Mouse (Mus musculus): Measurements from ENCODE around the gene Vps25. TPM values are rescaled to one million over a fixed set of nuclear protein-coding genes. Genes with fewer than 3 reads are reported as not detected.

Gene Vps25
- polyA plus RNA-seq, 1 experiment from 2014 or later = 132 TPM

DNA sequence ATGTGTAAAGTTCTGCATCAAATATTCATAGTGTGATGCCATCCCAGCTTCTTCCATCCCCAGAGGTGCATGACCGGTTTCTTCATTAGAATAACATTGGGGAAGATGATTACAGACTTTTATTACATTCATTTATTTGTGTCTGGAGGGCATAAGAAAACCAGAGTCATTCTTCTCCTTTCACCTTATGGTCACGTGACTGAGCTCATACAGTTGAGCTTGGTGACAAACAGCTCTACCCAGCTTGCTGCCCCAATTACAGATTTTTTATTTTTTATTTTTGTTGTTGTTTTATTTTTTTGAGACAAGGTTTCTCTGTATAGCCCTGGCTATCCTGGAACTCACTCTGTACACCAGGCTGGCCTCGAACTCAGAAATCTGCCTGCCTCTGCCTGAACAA, 18.9 kb downstream of the Vps25 start:
- no peak for DNase-seq (ENCODE audit: low spot score)

DNA sequence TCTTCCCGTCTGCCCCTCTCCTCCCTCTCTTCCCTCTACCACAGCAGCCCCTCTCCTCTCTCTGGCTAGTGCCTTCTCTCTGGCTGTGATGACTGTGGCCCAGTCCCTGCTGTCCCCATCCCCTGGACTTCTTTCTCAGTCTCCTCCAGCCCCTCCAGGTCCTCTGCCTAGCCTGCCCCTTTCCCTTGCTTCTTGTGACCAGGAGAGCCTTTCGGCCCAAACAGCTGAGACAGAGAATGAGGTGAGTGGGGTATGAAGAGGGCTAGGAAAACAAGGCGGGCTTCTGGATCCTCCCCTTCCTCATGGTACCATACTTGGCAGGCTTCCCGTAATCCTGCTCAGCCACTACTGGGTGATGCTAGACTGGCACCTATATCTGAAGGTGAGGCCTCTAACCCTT, 21.8 kb downstream of the Vps25 start:
- DNase-seq (ENCODE audit: low spot score) = no peak

DNA sequence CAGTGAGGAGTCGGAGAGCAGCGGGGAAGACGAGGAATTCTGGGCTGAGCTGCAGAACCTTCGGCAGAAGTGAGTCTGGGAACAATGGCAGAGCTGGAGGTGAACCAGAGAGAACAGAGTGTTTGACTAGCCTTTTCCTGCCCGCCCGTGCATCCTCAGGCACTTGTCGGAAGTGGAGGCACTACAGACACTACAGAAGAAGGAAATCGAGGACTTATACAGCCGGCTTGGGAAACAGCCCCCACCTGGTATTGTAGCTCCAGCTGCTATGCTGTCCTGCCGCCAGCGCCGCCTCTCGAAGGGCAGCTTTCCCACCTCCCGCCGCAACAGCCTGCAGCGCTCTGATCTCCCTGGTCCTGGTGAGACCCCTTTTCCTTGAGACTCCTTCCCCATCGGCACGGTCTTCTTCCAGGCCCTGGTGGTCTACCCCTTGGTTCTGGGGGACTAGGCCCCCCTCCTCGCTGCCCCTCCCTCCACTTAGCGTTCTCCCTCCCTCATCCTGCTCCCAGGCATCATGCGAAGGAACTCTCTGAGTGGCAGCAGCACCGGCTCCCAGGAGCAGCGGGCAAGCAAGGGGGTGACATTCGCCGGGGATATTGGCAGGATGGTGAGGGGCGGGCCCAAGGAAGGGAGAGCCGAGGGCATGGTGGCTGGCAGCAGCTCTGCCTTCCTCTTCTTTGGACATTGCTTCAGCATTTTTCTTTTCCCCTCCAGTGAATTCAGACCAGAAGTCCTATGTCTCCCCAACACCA, 23.0 kb downstream of the Vps25 start:
- no peak for DNase-seq (ENCODE audit: low spot score)

DNA sequence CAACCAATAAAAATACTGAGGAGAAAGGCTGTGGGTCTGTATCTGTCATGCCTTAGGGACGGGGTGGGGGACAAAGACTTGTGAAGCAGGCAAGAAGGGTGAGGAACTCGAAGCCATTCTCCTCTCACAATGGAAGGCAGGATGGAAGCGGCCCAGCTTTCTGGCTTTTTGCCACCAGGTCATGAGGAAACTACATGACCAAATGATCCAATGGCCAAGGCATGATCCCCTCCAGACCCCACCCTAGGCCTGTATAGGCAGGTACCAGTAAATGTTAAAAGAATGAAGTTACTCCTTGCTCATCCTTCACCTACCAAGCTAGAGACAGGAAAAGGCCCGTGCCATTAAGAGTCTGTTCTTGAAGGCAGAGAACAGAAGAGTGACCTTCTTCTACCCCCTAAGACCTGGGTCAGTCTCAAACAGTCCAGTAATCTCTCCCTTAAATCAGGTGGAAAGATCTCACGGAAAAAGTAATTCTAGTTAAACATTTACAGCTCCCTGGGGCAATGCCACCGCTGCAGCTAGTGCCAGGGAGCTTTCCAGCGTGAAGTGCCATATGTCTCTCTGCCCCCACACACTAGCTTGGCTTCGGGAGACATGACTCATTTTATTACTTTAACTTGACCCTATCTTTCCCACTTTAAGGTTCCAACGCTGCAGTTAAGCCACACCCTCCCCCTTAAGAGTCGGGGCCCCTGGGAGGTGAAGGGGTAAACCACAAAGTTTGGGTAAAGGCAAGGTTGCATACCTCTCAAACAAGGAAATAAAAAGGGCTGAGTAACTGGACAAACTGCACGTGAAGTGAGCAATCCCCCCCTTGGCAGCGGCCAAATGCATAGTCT, 24.1 kb downstream of the Vps25 start:
- no peak for DNase-seq (ENCODE audit: low spot score)

DNA sequence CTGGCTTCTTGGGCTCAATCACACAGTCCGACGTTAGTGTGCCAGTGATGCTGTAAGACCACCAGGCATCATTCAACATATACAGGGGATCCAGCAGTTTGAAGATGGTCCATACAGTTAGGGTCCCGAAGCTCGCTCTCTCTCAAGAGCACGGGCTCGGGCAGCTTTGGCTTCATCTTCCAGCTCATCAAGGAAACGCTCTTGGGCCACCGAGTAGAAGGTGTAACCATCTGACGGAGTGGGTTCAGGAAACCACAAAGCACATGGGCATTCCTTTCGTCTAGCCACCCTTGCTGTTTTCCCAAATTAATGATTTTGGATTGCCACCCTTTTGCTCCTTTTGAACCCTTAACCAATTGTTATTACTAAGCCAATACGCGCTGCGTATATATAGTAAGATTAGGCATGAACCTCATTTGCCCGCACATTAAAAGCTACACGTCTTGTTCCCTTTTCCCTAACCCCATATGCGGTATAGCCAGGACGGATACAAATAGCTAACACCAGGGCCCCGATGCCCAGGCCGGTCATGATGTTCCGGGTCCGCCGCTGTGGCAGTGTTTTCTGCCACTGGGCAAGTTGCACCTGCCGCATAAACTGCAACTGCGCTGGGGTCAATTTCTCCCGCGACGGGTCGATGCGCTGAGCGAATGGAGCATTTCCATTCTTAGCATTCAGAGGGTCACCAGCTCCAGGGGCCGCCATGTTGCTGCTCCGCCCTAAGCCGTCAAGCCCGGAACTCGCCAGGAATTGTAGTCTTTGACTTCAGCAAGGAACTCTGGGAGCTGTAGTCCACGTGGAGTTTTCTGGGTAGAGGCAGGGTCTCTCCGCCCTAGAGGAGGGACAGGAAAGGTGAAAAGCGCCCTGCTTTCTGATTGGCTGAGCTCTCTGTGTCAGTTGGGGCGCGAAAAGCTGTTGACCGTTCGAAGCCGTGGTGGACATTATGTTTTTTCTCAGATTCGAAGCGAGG, 25.0 kb downstream of the Vps25 start, which contains the start of the genes Cntd1 and Coa3:
TSS of gene Cntd1 (plus strand) at position 790 of the 970 bp plus-strand sequence.
TSS of gene Coa3 (minus strand) at position 892 of the 970 bp plus-strand sequence.
- DNase-seq (ENCODE audit: low spot score) = peak; percentile 90

- no peak for DNase-seq (ENCODE audit: low spot score)
Measured at GRCm38 (mm10) chr11:101279193-101279569, 25.7 kb downstream of the Vps25 start.

DNA sequence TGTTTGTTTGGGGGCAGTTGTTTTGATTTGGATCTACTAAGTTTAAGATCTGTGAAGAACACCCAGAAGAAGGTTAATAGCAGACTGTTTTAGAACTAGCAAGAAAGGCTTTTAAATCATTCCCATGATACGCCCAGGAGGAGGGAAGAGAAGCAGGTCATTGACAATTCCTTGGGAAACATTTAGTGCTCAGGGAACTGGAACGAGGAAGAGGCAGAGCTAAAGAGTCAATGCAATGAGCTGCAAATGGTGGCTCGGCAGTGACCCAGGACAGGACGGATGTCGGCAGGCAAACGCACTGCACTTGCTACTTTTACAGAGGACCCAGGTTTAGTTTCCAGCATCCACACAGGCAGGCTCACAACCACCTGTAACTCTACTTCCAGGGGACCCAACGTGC, 27.3 kb downstream of the Vps25 start:
- no peak for DNase-seq (ENCODE audit: low spot score)

DNA sequence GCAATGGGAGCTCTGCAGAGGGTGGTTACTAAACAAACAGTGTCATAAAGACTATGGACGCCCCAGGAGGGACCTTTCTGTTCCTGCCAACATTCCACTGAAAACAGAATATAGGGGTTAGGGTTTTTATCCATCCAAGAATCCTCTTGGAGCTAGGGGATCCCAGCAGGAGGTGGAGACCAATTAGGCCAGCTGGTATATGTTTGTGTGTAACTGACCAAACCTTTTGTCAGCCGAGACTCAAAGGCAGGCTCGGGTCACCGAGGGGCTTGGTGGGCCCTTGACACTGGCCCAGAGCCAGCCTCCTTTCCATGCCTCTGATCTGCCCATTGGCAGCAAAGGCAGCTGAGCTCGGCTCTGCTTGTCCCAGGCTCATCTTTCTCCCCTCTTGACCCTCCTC, 29.4 kb downstream of the Vps25 start:
- DNase-seq (ENCODE audit: low spot score) = no peak

DNA sequence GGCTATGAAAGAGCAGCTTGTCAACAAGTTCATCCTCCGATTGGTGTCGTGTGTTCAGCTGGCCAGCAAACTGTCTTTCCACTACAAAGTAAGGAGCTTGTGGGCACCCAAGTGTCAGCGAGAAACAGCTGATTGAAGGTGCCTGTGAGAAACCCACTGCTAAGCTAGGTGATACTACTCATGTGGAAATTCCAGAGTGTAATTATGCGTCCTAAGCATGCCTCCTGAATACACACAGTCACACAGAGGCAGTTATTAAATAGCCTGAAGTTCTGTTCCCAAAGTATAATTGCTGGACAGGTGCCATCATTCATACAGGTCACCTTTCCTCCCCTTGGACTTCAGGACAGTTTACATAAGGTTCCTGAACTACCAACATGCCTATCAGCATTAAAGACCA, 30.3 kb downstream of the Vps25 start:
- no peak for DNase-seq (ENCODE audit: low spot score)

DNA sequence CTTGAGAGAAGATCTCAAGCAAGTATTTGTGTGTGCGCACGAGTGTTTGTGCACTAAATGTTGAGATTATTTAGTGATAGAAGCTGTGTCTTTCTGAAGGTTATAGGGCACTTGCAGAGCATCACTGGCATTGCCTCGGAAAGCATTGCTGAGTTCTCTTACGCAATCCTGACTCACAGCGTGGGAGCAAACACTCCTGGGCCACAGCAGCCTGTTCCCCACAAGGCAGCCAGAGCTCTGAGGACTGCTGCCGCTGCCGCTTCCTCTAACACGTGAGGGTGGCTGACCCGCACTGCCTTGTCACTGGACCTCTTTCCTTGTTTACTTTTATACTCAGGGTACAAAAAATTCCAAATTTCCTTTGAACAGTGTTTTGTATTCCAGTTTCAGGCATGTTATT, 33.8 kb downstream of the Vps25 start:
- no peak for DNase-seq (ENCODE audit: low spot score)

- DNase-seq (ENCODE audit: low spot score) = no peak
Measured at GRCm38 (mm10) chr11:101291231-101291630, 37.7 kb downstream of the Vps25 start.

DNA sequence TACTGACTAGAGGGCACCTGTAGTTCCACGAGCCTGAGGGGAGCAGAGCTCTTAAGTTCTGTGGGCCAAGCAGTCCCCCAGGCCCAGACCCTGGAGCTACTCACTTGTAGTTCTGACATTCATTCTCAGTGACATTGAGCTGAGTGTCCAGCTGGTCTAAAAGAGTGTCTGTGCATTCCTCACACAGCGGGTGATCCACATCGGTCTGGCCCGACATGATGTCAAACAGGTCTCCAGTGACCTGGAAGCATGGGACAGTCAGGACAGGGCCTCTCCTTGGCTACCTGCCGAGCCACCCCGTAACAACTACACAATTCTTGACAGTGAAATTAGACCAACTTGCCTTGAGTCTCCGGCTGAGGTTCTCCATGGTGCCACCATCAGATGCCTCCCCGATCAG, 41.7 kb downstream of the Vps25 start:
- DNase-seq (ENCODE audit: low spot score) = no peak

DNA sequence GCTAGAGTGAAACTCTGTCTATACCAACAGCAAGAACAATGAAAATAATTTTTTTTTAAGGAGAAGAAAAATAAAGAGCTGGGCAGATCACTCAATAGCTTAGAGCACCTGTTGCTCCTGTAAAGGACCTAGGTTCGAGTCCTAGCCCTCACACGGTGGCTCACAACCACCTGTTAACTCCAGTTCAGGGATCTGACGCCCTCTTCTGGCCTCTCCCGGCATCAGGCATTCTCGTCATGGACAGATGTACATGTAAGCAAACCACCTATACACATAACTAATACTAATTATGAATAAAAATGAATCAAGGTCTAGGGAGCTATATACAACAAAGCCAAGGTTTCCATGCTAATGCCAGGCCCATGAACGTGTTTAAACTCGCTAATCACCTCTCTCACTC, 47.4 kb downstream of the Vps25 start:
- DNase-seq (ENCODE audit: low spot score) = no peak

DNA sequence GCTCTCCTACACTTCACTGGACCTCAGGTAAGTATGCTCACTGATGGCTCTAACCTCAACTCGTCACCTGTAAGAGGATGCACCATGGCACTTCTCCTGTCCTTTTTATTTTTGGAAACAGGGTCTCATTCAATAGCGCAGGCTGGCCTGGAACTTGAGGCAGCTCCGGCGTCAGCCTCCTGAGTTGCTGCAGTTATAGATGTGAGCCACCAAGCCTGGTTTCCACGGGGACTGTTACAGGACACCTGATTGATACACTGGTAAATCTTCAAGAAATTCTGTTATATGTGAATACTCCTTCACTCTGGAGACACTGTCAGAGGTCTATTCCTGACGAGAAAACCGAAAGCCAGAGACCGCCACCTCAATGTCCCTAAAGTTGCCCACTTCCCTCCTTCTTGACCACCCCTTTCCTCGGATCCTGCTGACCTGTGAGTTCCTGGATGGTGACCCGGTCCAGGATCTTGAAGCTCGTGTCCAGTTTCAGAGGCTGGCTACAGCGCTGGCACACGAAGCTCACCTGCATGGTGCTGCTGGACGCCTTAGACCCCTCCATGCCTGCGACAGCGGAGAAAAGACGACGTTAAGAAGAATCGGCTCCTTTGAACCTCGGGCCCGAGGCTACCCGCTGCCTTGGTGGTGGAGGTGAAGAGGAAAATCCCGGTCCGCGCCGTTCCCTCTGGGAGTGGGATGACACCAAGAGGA, 47.9 kb downstream of the Vps25 start:
- no peak for DNase-seq (ENCODE audit: low spot score)

DNA sequence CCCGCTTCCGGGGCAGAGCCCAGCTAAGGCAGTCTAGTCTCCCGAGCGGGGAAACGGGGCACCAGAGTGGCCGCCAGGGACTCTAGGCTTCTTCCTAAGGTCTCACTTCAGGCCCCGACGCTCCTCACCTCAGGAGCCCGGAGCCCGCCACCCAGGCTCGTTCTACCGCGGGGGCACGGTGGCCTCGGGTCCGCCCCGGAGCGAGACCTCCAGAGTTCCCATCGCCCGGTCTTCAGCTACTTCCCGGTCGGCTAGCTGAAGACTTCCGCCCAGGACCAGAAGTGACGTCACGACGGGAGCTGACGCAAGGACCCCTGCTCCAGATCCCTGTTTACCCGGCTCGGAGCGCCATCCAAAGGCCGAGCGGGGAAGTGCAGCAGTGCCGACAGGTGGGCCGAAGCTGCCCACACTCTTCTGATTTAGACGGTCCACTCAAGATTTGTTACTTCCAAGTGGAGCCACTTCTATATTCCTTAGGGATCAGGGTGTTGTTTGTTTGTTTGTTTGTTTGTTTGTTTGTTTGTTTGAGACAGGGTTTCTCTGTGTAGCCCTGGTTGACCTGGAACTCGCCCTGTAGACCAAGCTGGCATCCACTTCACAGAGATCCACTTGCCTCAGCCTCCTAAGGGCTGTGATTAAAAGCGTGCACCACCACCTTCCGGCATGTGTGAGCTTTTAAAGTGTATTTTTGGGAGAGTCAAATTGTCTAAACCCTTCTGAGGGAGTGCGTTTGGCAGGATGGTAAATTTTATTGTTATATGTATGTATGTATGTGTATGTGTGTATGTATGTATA, 48.7 kb downstream of the Vps25 start, which contains the start of gene Becn1:
TSS of gene Becn1 (minus strand) at position 283 of the 795 bp plus-strand sequence.
- peak; percentile 93 for DNase-seq (ENCODE audit: low spot score)

DNA sequence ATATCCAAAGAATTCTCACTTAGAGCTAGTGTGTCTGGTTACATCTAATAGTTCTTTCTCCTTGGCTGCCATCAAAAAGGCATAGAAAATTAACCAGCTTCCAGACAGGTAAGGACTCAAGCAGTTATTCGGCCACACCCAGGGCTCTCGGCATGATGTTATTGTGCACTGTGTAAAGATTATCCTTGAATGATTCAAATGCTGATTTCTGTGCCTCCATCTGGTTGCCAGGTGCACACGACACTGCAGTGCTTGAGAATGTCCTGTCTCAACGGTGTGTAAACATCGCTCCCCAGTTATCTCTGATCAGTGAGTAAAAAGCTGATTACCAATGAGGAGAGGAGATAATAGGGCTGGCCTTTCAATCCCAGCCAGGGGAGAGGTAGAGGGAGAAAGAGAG, 54.2 kb downstream of the Vps25 start:
- DNase-seq (ENCODE audit: low spot score) = no peak

Data from thymus, postnatal 0 days (tissue).